Mouse (Mus musculus) CH12.LX (cell line): Measurements from ENCODE around the gene Mcrip1. TPM values are rescaled to one million over a fixed set of nuclear protein-coding genes. Genes with fewer than 3 reads are reported as not detected.

Experiments used
- DNase-seq: peaks from one replicate; pipeline ENCODE4 v3.0.0-alpha.2; 2013; ENCODE audit errors: extremely low read depth
- H3K27ac ChIP-seq: 2 replicates; pipeline ENCODE4 v1.5.1; 2012; ENCODE audit warnings: low read depth, mild to moderate bottlenecking, control low read depth, moderate library complexity; ENCODE audit not compliant: insufficient read depth
- H3K27me3 ChIP-seq: replicated peaks from 2 replicates; pipeline ENCODE3; 2012; ENCODE audit warnings: inconsistent platforms
- H3K36me3 ChIP-seq, 2 experiments: replicated peaks in 1 of 2; 2 replicates each; pipeline versions ENCODE3 to v1.6.1; 2012; ENCODE audit warnings: inconsistent platforms in 1 of 2, low read length in 1 of 2, mild to moderate bottlenecking in 1 of 2, mixed read lengths in 1 of 2, moderate library complexity in 1 of 2; ENCODE audit not compliant: control insufficient read depth in 1 of 2, insufficient read depth in 1 of 2
- H3K4me1 ChIP-seq, 2 experiments: 2 replicates each; pipeline ENCODE4 v1.6.1; 2012; ENCODE audit warnings: inconsistent platforms in 1 of 2, moderate library complexity in 1 of 2; ENCODE audit not compliant: insufficient read depth in 2 of 2, control insufficient read depth in 1 of 2
- H3K4me2 ChIP-seq: 2 replicates; pipeline ENCODE4 v1.6.1; 2012; ENCODE audit warnings: low read depth, mild to moderate bottlenecking, control low read depth; ENCODE audit not compliant: poor library complexity, insufficient read depth, severe bottlenecking
- H3K4me3 ChIP-seq, 3 experiments: fragments of 150-350 bp in 1 of 3; sonication (generic) in 1 of 3; replicated peaks in 1 of 3; 2 replicates each; pipeline versions ENCODE3 to v1.5.1; 2011 to 2012; ENCODE audit warnings: low read depth in 2 of 3, low read length in 2 of 3, mild to moderate bottlenecking in 2 of 3, moderate library complexity in 2 of 3, control low read depth in 1 of 3, improper control_type of control experiment in 1 of 3, inconsistent platforms in 1 of 3, mixed read lengths in 1 of 3; ENCODE audit not compliant: poor library complexity in 1 of 3
- H3K79me2 ChIP-seq: replicated peaks from 2 replicates; pipeline ENCODE4 v1.6.1; 2012; ENCODE audit warnings: mild to moderate bottlenecking, moderate library complexity; ENCODE audit not compliant: control insufficient read depth, poor library complexity, insufficient read depth, severe bottlenecking; ENCODE audit errors: extremely low read depth
- H3K9ac ChIP-seq: 2 replicates; pipeline ENCODE4 v1.6.1; 2012; ENCODE audit warnings: low read depth, mild to moderate bottlenecking, control low read depth, moderate library complexity; ENCODE audit not compliant: insufficient read depth
- H3K9me3 ChIP-seq: replicated peaks from 2 replicates; pipeline ENCODE3; 2012; ENCODE audit warnings: low read length, inconsistent platforms, mixed read lengths
- CHD2 ChIP-seq: IDR thresholded peaks from 2 replicates; pipeline ENCODE4 v1.6.1; 2011; ENCODE audit warnings: low read length, improper control_type of control experiment
- E2F4 ChIP-seq: IDR thresholded peaks from 2 replicates; pipeline ENCODE4 v1.6.1; 2011; ENCODE audit warnings: low read depth, low read length, improper control_type of control experiment; ENCODE audit not compliant: insufficient replicate concordance
- ELF1 ChIP-seq: IDR thresholded peaks from 2 replicates; pipeline ENCODE4 v1.6.1; 2014; ENCODE audit warnings: low read depth, mild to moderate bottlenecking, inconsistent platforms, low read length, improper control_type of control experiment
- EP300 ChIP-seq: IDR thresholded peaks from 2 replicates; pipeline ENCODE4 v1.6.1; 2011; ENCODE audit warnings: low read length, improper control_type of control experiment
- ETS1 ChIP-seq: conservative IDR thresholded peaks from 2 replicates; pipeline ENCODE4 v1.6.1; 2012; ENCODE audit warnings: low read depth, mild to moderate bottlenecking, inconsistent platforms, low read length, improper control_type of control experiment, moderate library complexity
- GABPA ChIP-seq: IDR thresholded peaks from 2 replicates; pipeline ENCODE4 v1.6.1; 2012; ENCODE audit warnings: low read depth, low read length, improper control_type of control experiment, inconsistent platforms; ENCODE audit not compliant: insufficient replicate concordance
- IRF4 ChIP-seq: IDR thresholded peaks from 2 replicates; pipeline ENCODE4 v1.6.1; 2014; ENCODE audit warnings: low read depth, mild to moderate bottlenecking, inconsistent platforms, low read length, improper control_type of control experiment
- JUND ChIP-seq: conservative IDR thresholded peaks from 2 replicates; pipeline ENCODE4 v1.6.1; 2011; ENCODE audit warnings: low read depth, low read length, improper control_type of control experiment
- KAT2A ChIP-seq: IDR thresholded peaks from 2 replicates; pipeline ENCODE4 v1.6.1; 2012; ENCODE audit warnings: low read length, improper control_type of control experiment, inconsistent platforms; ENCODE audit not compliant: insufficient replicate concordance
- MAFK ChIP-seq: IDR thresholded peaks from 2 replicates; pipeline ENCODE4 v1.6.1; 2011; ENCODE audit warnings: low read length, improper control_type of control experiment; ENCODE audit not compliant: insufficient replicate concordance
- MAZ ChIP-seq: IDR thresholded peaks from 2 replicates; pipeline ENCODE4 v1.6.1; 2012; ENCODE audit warnings: low read depth, mild to moderate bottlenecking, inconsistent platforms, low read length, improper control_type of control experiment, moderate library complexity
- MEF2A ChIP-seq: IDR thresholded peaks from 2 replicates; pipeline ENCODE4 v1.6.1; 2014; ENCODE audit warnings: low read depth, mild to moderate bottlenecking, inconsistent platforms, low read length, improper control_type of control experiment, borderline replicate concordance
- MYC ChIP-seq: IDR thresholded peaks from 2 replicates; pipeline ENCODE4 v1.6.1; 2011; ENCODE audit warnings: low read depth, mild to moderate bottlenecking, improper control_type of control experiment, low read length
- NELFE ChIP-seq: IDR thresholded peaks from 2 replicates; pipeline ENCODE4 v1.6.1; 2011; ENCODE audit warnings: low read depth, low read length, improper control_type of control experiment
- NRF1 ChIP-seq: IDR thresholded peaks from 2 replicates; pipeline ENCODE4 v1.6.1; 2014; ENCODE audit warnings: low read depth, mild to moderate bottlenecking, inconsistent platforms, low read length, improper control_type of control experiment, moderate library complexity
- PAX5 ChIP-seq: IDR thresholded peaks from 2 replicates; pipeline ENCODE4 v1.6.1; 2012; ENCODE audit warnings: low read length, inconsistent platforms, mixed read lengths
- RAD21 ChIP-seq: IDR thresholded peaks from 2 replicates; pipeline ENCODE4 v1.6.1; 2011; ENCODE audit warnings: low read depth, mild to moderate bottlenecking, low read length, improper control_type of control experiment, moderate library complexity
- RCOR1 ChIP-seq: conservative IDR thresholded peaks from 2 replicates; pipeline ENCODE4 v1.6.1; 2012; ENCODE audit warnings: low read depth, mild to moderate bottlenecking, inconsistent platforms, low read length, improper control_type of control experiment
- SIN3A ChIP-seq: IDR thresholded peaks from 2 replicates; pipeline ENCODE4 v1.6.1; 2012; ENCODE audit warnings: low read length, improper control_type of control experiment, inconsistent platforms
- SMC3 ChIP-seq: IDR thresholded peaks from 2 replicates; pipeline ENCODE4 v1.6.1; 2011; ENCODE audit warnings: low read depth, low read length, improper control_type of control experiment
- TCF12 ChIP-seq: IDR thresholded peaks from 2 replicates; pipeline ENCODE4 v1.6.1; 2014; ENCODE audit warnings: low read depth, mild to moderate bottlenecking, inconsistent platforms, low read length, improper control_type of control experiment
- UBTF ChIP-seq: IDR thresholded peaks from 2 replicates; pipeline ENCODE4 v1.6.1; 2012; ENCODE audit warnings: low read depth, mild to moderate bottlenecking, inconsistent platforms, low read length, improper control_type of control experiment, moderate library complexity
- USF2 ChIP-seq: conservative IDR thresholded peaks from 2 replicates; pipeline ENCODE4 v1.6.1; 2011; ENCODE audit warnings: low read depth, low read length, improper control_type of control experiment
- ZC3H11A ChIP-seq: IDR thresholded peaks from 2 replicates; pipeline ENCODE4 v1.6.1; 2012; ENCODE audit warnings: low read depth, mild to moderate bottlenecking, inconsistent platforms, low read length, improper control_type of control experiment
- ZNF384 ChIP-seq: IDR thresholded peaks from 2 replicates; pipeline ENCODE4 v1.6.1; 2012; ENCODE audit warnings: low read depth, low read length, improper control_type of control experiment, inconsistent platforms
- dilution Hi-C: fragments of 300-500 bp; cut with MboI; formaldehyde crosslinking; loops from 2 replicates; pipeline ENCODE4 v1.14.3; 2020; ENCODE audit warnings: low sequenced_read_pairs; ENCODE audit not compliant: extremely low pct_unique_long_range_greater_than_20kb, extremely low pct_ligation_motif_present
- in situ Hi-C: fragments of 300-500 bp; cut with MboI; formaldehyde crosslinking; loops from 3 replicates; pipeline ENCODE4 v1.14.3; 2019; ENCODE audit warnings: low sequenced_read_pairs, low pct_ligation_motif_present, low pct_unique_long_range_greater_than_20kb, mixed read lengths
- polyA plus RNA-seq: library from polyadenylated mRNA; unstranded; fragments of >175 nt; gene quantifications from 2 replicates; pipeline ENCODE4 v1.2.1, GENCODE M21; 2012; ENCODE audit warnings: low read depth; ENCODE audit not compliant: insufficient read length
- total RNA-seq, 2 experiments: library from RNA; depleted of rRNA; stranded (reverse); fragments of 300-350 nt in 1 of 2; fragments of >200 nt in 1 of 2; gene quantifications; 2 replicates each; pipeline ENCODE4 v1.2.3; 2012 to 2014

The Mcrip1 gene
- total and polyA plus RNA-seq, 3 experiments = 39.6 to 66.5 (median 46.2) TPM

GRCm38 (mm10) chr11:120534093-120534492, 15.4 kb downstream of the Mcrip1 start:
- peaks cover 40% of the 10 kb centered on the region for H3K27me3 ChIP-seq
- TF ChIP-seq MYC = no peak
- TF ChIP-seq MEF2A = no peak
- TF ChIP-seq JUND = no peak
- no peak for TF ChIP-seq TCF12
- TF ChIP-seq SIN3A = no peak
- TF ChIP-seq ETS1 = no peak
- TF ChIP-seq MAZ = no peak
- no peak for TF ChIP-seq KAT2A
- TF ChIP-seq GABPA = no peak
- no peak overlapping the region for H3K4me2 ChIP-seq
- peaks cover 16 to 30% of the 10 kb centered on the region in 2 experiments for H3K4me1 ChIP-seq
- dilution Hi-C loops (no loop called here), in situ Hi-C loops (no loop called here)
- H3K9ac ChIP-seq = no peak overlapping the region
- no peaks in the 10 kb centered on the region for H3K79me2 ChIP-seq
- no peaks in the 10 kb centered on the region for H3K36me3 ChIP-seq
- H3K4me3 ChIP-seq = no peak overlapping the region
- H3K27ac ChIP-seq = no peak overlapping the region
- no peak for DNase-seq
- H3K9me3 ChIP-seq = peaks cover 9% of the 10 kb centered on the region

GRCm38 (mm10) chr11:120531646-120532045, 17.9 kb downstream of the Mcrip1 start:
- TF ChIP-seq SMC3 (no peak), RAD21 (no peak), EP300 (no peak), CHD2 (no peak), E2F4 (no peak), IRF4 (no peak), ZC3H11A (no peak), KAT2A (no peak), NELFE (no peak), TCF12 (no peak), PAX5 (no peak), SIN3A (no peak), ZNF384 (no peak), USF2 (no peak), NRF1 (no peak), UBTF (no peak), RCOR1 (no peak), MAFK (no peak), ELF1 (no peak)
- in situ Hi-C loops = no loop called here
- Histone ChIP-seq H3K27me3 (peaks cover 40% of the 10 kb centered on the region), H3K9me3 (peaks cover 9% of the 10 kb centered on the region), H3K4me2 (no peak overlapping the region), H3K4me3 (no peak overlapping the region), H3K4me1 (peaks cover 10 to 28% of the 10 kb centered on the region in 2 experiments), H3K9ac (no peak overlapping the region), H3K36me3 (no peaks in the 10 kb centered on the region), H3K27ac (no peak overlapping the region), H3K79me2 (no peaks in the 10 kb centered on the region)
- no peak for DNase-seq
- dilution Hi-C loops = no loop called here
